Mouse (Mus musculus) forebrain, postnatal 0 days (tissue): ENCODE measurements at regions not wholly inside any gene's neighbourhood (a gene's known extent, or its start where the extent isn't known, plus 50 kb on each side); places are given as distances from the start of the nearest gene placed in this dataset.
A peak's percentile ranks its signal among the peaks of the same experiment; 100 is the strongest.

Source experiments
- ATAC-seq: fragments of 200-750 bp; cut with Nextera tagmentation; 2 replicates; pipeline ENCODE4 v1.8.0; 2017; ENCODE audit warnings: mild to moderate bottlenecking, moderate library complexity
- DNase-seq: peaks from one replicate; pipeline ENCODE4 v3.0.0-alpha.2; 2015
- H3K27ac ChIP-seq: fragments of 300-500 bp; sonication (generic); 2 replicates; pipeline ENCODE4 v1.5.1; 2014; ENCODE audit warnings: low read depth, mild to moderate bottlenecking, antibody characterized with exemption, low read length, moderate library complexity, mixed read lengths
- H3K27me3 ChIP-seq: fragments of 300-500 bp; sonication (generic); 2 replicates; pipeline ENCODE4 v1.6.1; 2014; ENCODE audit warnings: mild to moderate bottlenecking, low read length, mixed read lengths; ENCODE audit not compliant: insufficient read depth
- H3K36me3 ChIP-seq: fragments of 300-500 bp; sonication (generic); 2 replicates; pipeline ENCODE4 v1.6.1; 2014; ENCODE audit warnings: mild to moderate bottlenecking, moderate library complexity; ENCODE audit not compliant: insufficient read depth
- H3K4me1 ChIP-seq: fragments of 300-500 bp; sonication (generic); 2 replicates; pipeline ENCODE4 v1.6.1; 2014; ENCODE audit warnings: antibody characterized with exemption; ENCODE audit not compliant: insufficient read depth
- H3K4me2 ChIP-seq: fragments of 300-500 bp; sonication (generic); 2 replicates; pipeline ENCODE4 v1.6.1; 2014; ENCODE audit warnings: low read depth, mild to moderate bottlenecking, moderate library complexity
- H3K4me3 ChIP-seq: fragments of 300-500 bp; sonication (generic); 2 replicates; pipeline ENCODE4 v1.5.1; 2014; ENCODE audit warnings: low read depth, low read length, mixed read lengths
- H3K9ac ChIP-seq: fragments of 300-500 bp; sonication (generic); 2 replicates; pipeline ENCODE4 v1.6.1; 2014; ENCODE audit warnings: mild to moderate bottlenecking
- H3K9me3 ChIP-seq: fragments of 300-500 bp; sonication (generic); 2 replicates; pipeline ENCODE4 v1.6.1; 2016; ENCODE audit warnings: low read length
- CTCF ChIP-seq: sonication (generic); IDR thresholded peaks from 2 replicates; pipeline ENCODE4 v1.5.1; 2016; ENCODE audit warnings: antibody characterized with exemption, control low read depth, low read depth
- WGBS: fragments of 180-500 bp; shearing (Covaris S2); extraction: QIAGEN DNeasy Blood & Tissue Kit; methylation state at CpG from one replicate; pipeline ENCODE4 v1.1.7; 2014; 5-methylcytosine and 5-hydroxymethylcytosine counted together

GRCm38 (mm10) chr11:31795084-31795483, 76.9 kb upstream of the Cpeb4 start:
- H3K36me3 ChIP-seq, result no peaks in the 10 kb centered on the region
- DNase-seq, result no peak
- no peak overlapping the region for H3K9ac ChIP-seq
- WGBS, result 92% methylated on average over 8 of the region's 8 CpGs
- no peaks in the 10 kb centered on the region for H3K27me3 ChIP-seq
- no peaks in the 10 kb centered on the region for H3K9me3 ChIP-seq
- no peak overlapping the region for H3K4me2 ChIP-seq
- ATAC-seq, result no peak
- no peak overlapping the region for H3K4me3 ChIP-seq
- H3K4me1 ChIP-seq, result no peaks in the 10 kb centered on the region
- H3K27ac ChIP-seq, result no peak overlapping the region
- no peak for TF ChIP-seq CTCF

- DNase-seq (no peak), ATAC-seq (peak; percentile 36; the same call in 1 of the 2 replicates)
- Histone ChIP-seq H3K4me3 (no peak overlapping the region), H3K27me3 (no peaks in the 10 kb centered on the region), H3K4me2 (no peak overlapping the region), H3K9ac (no peak overlapping the region), H3K36me3 (no peaks in the 10 kb centered on the region), H3K9me3 (no peaks in the 10 kb centered on the region), H3K27ac (no peak overlapping the region), H3K4me1 (no peaks in the 10 kb centered on the region)
- TF ChIP-seq CTCF, result no peak
- 52% methylated on average over 6 of the region's 6 CpGs for WGBS
Observed at GRCm38 (mm10) chr11:31796245-31796644, 75.8 kb upstream of the Cpeb4 start.

- no peak overlapping the region for H3K4me3 ChIP-seq
- WGBS, result 79% methylated on average over 4 of the region's 4 CpGs
- H3K4me2 ChIP-seq, result no peak overlapping the region
- no peaks in the 10 kb centered on the region for H3K4me1 ChIP-seq
- H3K9me3 ChIP-seq, result no peaks in the 10 kb centered on the region
- ATAC-seq (no peak), DNase-seq (no peak)
- H3K9ac ChIP-seq, result no peak overlapping the region
- no peak overlapping the region for H3K27ac ChIP-seq
- no peaks in the 10 kb centered on the region for H3K27me3 ChIP-seq
- TF ChIP-seq CTCF, result no peak
- no peaks in the 10 kb centered on the region for H3K36me3 ChIP-seq
Observed at GRCm38 (mm10) chr11:31801575-31801974, 70.4 kb upstream of the Cpeb4 start.

GRCm38 (mm10) chr11:31803319-31803891, 68.6 kb upstream of the Cpeb4 start:
- no peak overlapping the region for H3K27ac ChIP-seq
- H3K9ac ChIP-seq, result no peak overlapping the region
- H3K4me3 ChIP-seq, result no peak overlapping the region
- TF ChIP-seq CTCF, result no peak
- H3K4me1 ChIP-seq, result no peaks in the 10 kb centered on the region
- no peaks in the 10 kb centered on the region for H3K36me3 ChIP-seq
- no peaks in the 10 kb centered on the region for H3K27me3 ChIP-seq
- no peaks in the 10 kb centered on the region for H3K9me3 ChIP-seq
- no peak overlapping the region for H3K4me2 ChIP-seq
- no peak for DNase-seq
- 54% methylated on average over 3 of the region's 3 CpGs for WGBS
- ATAC-seq, result peak; percentile 37; the same call in 1 of the 2 replicates

- Histone ChIP-seq H3K27ac (no peak overlapping the region), H3K4me3 (no peak overlapping the region), H3K4me2 (no peak overlapping the region), H3K4me1 (no peaks in the 10 kb centered on the region), H3K9me3 (no peaks in the 10 kb centered on the region), H3K27me3 (no peaks in the 10 kb centered on the region), H3K36me3 (no peaks in the 10 kb centered on the region), H3K9ac (no peak overlapping the region)
- no peak for ATAC-seq
- no peak for DNase-seq
- 93% methylated on average over 6 of the region's 6 CpGs for WGBS
- no peak for TF ChIP-seq CTCF
Observed at GRCm38 (mm10) chr11:31804518-31804917, 67.5 kb upstream of the Cpeb4 start.

- WGBS, result 69% methylated on average over 8 of the region's 8 CpGs
- Histone ChIP-seq H3K4me2 (no peak overlapping the region), H3K27ac (no peak overlapping the region), H3K4me1 (no peaks in the 10 kb centered on the region), H3K36me3 (no peaks in the 10 kb centered on the region), H3K9ac (no peak overlapping the region), H3K27me3 (no peaks in the 10 kb centered on the region), H3K9me3 (no peaks in the 10 kb centered on the region), H3K4me3 (no peak overlapping the region)
- DNase-seq (peak; percentile 32), ATAC-seq (peak; percentile 91)
- TF ChIP-seq CTCF, result no peak
Observed at GRCm38 (mm10) chr11:31807461-31808215, 64.4 kb upstream of the Cpeb4 start.

GRCm38 (mm10) chr11:31808216-31808838, 63.7 kb upstream of the Cpeb4 start:
- Histone ChIP-seq H3K27me3 (no peaks in the 10 kb centered on the region), H3K4me1 (no peaks in the 10 kb centered on the region), H3K9ac (no peak overlapping the region), H3K9me3 (no peaks in the 10 kb centered on the region), H3K4me2 (no peak overlapping the region), H3K36me3 (no peaks in the 10 kb centered on the region), H3K4me3 (no peak overlapping the region), H3K27ac (no peak overlapping the region)
- TF ChIP-seq CTCF, result no peak
- DNase-seq (no peak), ATAC-seq (no peak)
- WGBS, result 86% methylated on average over 5 of the region's 5 CpGs
